9 mouse cellular contexts compared by ENCODE assay signal in the genomic region with DNA sequence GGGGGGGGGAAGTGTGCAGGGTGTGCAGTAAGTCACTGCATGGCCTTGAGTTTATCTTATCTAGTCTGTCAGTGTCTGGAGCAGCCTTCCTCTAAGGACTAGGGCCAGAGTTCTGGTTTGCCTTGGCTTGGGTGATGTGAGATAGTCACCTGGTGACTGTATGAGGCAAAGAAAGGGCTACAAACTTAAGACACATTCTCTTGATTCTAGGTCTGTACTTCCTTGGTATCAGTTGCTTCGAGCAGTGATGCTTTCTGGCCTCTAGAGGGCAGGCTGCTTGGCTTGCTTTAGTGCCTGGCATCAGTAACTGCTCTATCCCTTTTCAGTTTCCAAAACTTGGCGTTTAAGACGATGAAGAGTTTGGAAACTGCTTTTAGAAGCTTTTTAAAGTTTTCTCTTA. TPM values are rescaled to one million over a fixed set of nuclear protein-coding genes. Genes with fewer than 3 reads are reported as not detected.
DNase-seq lines count a peak whose midpoint lies in the region; ATAC-seq and TF ChIP-seq lines count a peak whose summit lies in the region.
"Had no signal": no experiment of that assay in that cellular context is flagged by ENCODE, and none has a peak within 500 bp of the region (broad histone marks: within the 10 kb centered on the region; RNA-seq: fewer than 3 reads in every experiment).

No protein-coding gene starts in this region.

- DNase-seq in forebrain, embryonic 14.5 days (ENCODE audit: low spot score): peak; percentile 76
- no peak for DNase-seq in neural tube, embryonic 10.5 days (ENCODE audit: extremely low spot score, low spot score)
- peak; percentile 56 for DNase-seq in heart, postnatal 4 days
- DNase-seq in lung, embryonic 14.5 days: peak; percentile 83
- DNase-seq in thymus, postnatal 14 days: peak; percentile 68

- no peak overlapping the region for H3K27ac ChIP-seq in forebrain, embryonic 14.5 days (ENCODE audit: low read depth, low read length)
- no peak overlapping the region for H3K27ac ChIP-seq in forebrain, embryonic 12.5 days
- no peak overlapping the region for H3K27ac ChIP-seq in neural tube, embryonic 15.5 days (replicated peaks)
- no peak overlapping the region for H3K27ac ChIP-seq in lung, embryonic 14.5 days (ENCODE audit: low read depth)
- H3K27ac ChIP-seq: neural tube, embryonic 12.5 days had no signal

- H3K27me3 ChIP-seq in forebrain, embryonic 14.5 days (replicated peaks; ENCODE audit: control insufficient read depth, insufficient read depth, low read length): no peaks in the 10 kb centered on the region
- H3K27me3 ChIP-seq in forebrain, embryonic 12.5 days: no peaks in the 10 kb centered on the region
- no peaks in the 10 kb centered on the region for H3K27me3 ChIP-seq in neural tube, embryonic 15.5 days (replicated peaks)
- H3K27me3 ChIP-seq in lung, embryonic 14.5 days (ENCODE audit: insufficient read depth, low read length): no peaks in the 10 kb centered on the region
- H3K27me3 ChIP-seq: neural tube, embryonic 12.5 days had no signal

- no peak overlapping the region for H3K4me2 ChIP-seq in forebrain, embryonic 14.5 days (ENCODE audit: low read length)
- H3K4me2 ChIP-seq in forebrain, embryonic 12.5 days: no peak overlapping the region
- H3K4me2 ChIP-seq in neural tube, embryonic 15.5 days: no peak overlapping the region
- H3K4me2 ChIP-seq in lung, embryonic 14.5 days: no peak overlapping the region
- H3K4me2 ChIP-seq: neural tube, embryonic 12.5 days had no signal

- peak; percentile 86 for TF ChIP-seq CTCF in lung, embryonic 14.5 days (IDR thresholded peaks at IDR 0.05; ENCODE audit: low read depth)

- no peaks in the 10 kb centered on the region for H3K9me3 ChIP-seq in forebrain, embryonic 14.5 days (replicated peaks; ENCODE audit: control insufficient read depth, low read length)
- no peaks in the 10 kb centered on the region for H3K9me3 ChIP-seq in forebrain, embryonic 12.5 days
- no peaks in the 10 kb centered on the region for H3K9me3 ChIP-seq in neural tube, embryonic 15.5 days (replicated peaks)
- peaks cover 6% of the 10 kb centered on the region; the same call in 1 of the 2 replicates for H3K9me3 ChIP-seq in lung, embryonic 14.5 days (ENCODE audit: low read depth, low read length)

- ATAC-seq in forebrain, embryonic 14.5 days: peak; percentile 30; the same call in 1 of the 2 replicates
- ATAC-seq in forebrain, embryonic 12.5 days (ENCODE audit: low FRiP score): no peak
- peak; percentile 17; the same call in 1 of the 2 replicates for ATAC-seq in neural tube, embryonic 15.5 days (ENCODE audit: low FRiP score)
- peak; percentile 83 for ATAC-seq in activated CD4-positive, CD25-positive, alpha-beta regulatory T cell, adult 4 months
- no peak for ATAC-seq in lung, embryonic 14.5 days (ENCODE audit: insufficient read depth)

- 65% methylated on average over 3 of the region's 3 CpGs for WGBS in forebrain, embryonic 14.5 days
- 70% methylated on average over 3 of the region's 3 CpGs for WGBS in forebrain, embryonic 12.5 days
- 66% methylated on average over 3 of the region's 3 CpGs for WGBS in neural tube, embryonic 15.5 days
- 49% methylated on average over 3 of the region's 3 CpGs for WGBS in lung, embryonic 14.5 days

- no peak overlapping the region for H3K9ac ChIP-seq in forebrain, embryonic 14.5 days (ENCODE audit: low read length)
- no peak overlapping the region for H3K9ac ChIP-seq in forebrain, embryonic 12.5 days
- no peak overlapping the region for H3K9ac ChIP-seq in neural tube, embryonic 15.5 days (replicated peaks)
- H3K9ac ChIP-seq in lung, embryonic 14.5 days: no peak overlapping the region
- H3K9ac ChIP-seq: neural tube, embryonic 12.5 days had no signal

- peaks cover 51% of the 10 kb centered on the region for H3K36me3 ChIP-seq in forebrain, embryonic 14.5 days (ENCODE audit: control insufficient read depth, insufficient read depth, low read length)
- H3K36me3 ChIP-seq in forebrain, embryonic 12.5 days (replicated peaks): peaks cover 54% of the 10 kb centered on the region
- peaks cover 14% of the 10 kb centered on the region for H3K36me3 ChIP-seq in neural tube, embryonic 15.5 days
- peaks cover 48% of the 10 kb centered on the region for H3K36me3 ChIP-seq in lung, embryonic 14.5 days (ENCODE audit: insufficient read depth)

- H3K4me3 ChIP-seq in forebrain, embryonic 14.5 days (ENCODE audit: low read depth, low read length): no peak overlapping the region
- H3K4me3 ChIP-seq in forebrain, embryonic 12.5 days (replicated peaks): no peak overlapping the region
- H3K4me3 ChIP-seq in neural tube, embryonic 15.5 days (replicated peaks): no peak overlapping the region
- no peak overlapping the region for H3K4me3 ChIP-seq in lung, embryonic 14.5 days (ENCODE audit: low read depth, low read length)
- H3K4me3 ChIP-seq: neural tube, embryonic 12.5 days had no signal

- peaks cover 15% of the 10 kb centered on the region for H3K4me1 ChIP-seq in forebrain, embryonic 14.5 days (ENCODE audit: control insufficient read depth, insufficient read depth, low read length)
- peaks cover 46% of the 10 kb centered on the region for H3K4me1 ChIP-seq in forebrain, embryonic 12.5 days
- H3K4me1 ChIP-seq in neural tube, embryonic 15.5 days: peaks cover 69% of the 10 kb centered on the region
- H3K4me1 ChIP-seq in lung, embryonic 14.5 days (ENCODE audit: insufficient read depth): peaks cover 8% of the 10 kb centered on the region; the same call in 1 of the 2 replicates

RNA-seq across cellular contexts. Expression of a gene that starts 10.7 kb away (rescaled TPM):
- polyA plus RNA-seq in forebrain, embryonic 14.5 days (2014; fragmentation: Nextera tagmentation; extraction: Ambion mirVana): 29.2 and 36.2 TPM in 2 replicates
- polyA plus RNA-seq in forebrain, embryonic 12.5 days (2016; fragmentation: Nextera tagmentation; extraction: Ambion mirVana): 55.9 and 73.9 TPM in 2 replicates
- 31.1 and 35.7 TPM in 2 replicates for polyA plus RNA-seq in neural tube, embryonic 15.5 days (2015; fragmentation: Nextera tagmentation; extraction: Ambion mirVana)
- 10 to 100 TPM; 23.8 to 33.8 TPM for polyA plus RNA-seq in activated CD4-positive, CD25-positive, alpha-beta regulatory T cell, adult 4 months (2017; shearing (Covaris generic))
- 100 to 1,000 TPM; 207 to 231 TPM for total RNA-seq in heart, postnatal 4 days (2021)
- polyA plus RNA-seq in lung, embryonic 14.5 days (2014; fragmentation: Nextera tagmentation; extraction: Ambion mirVana): 44.7 and 49.3 TPM in 2 replicates

Comparison
In these comparisons a context has a peak if more than half of its experiments do, and no peak if none do; other contexts are left out.
1. ATAC-seq: peak in forebrain, embryonic 14.5 days (single experiment), neural tube, embryonic 15.5 days (single experiment) and activated CD4-positive, CD25-positive, alpha-beta regulatory T cell, adult 4 months (single experiment); none in forebrain, embryonic 12.5 days (single experiment) and lung, embryonic 14.5 days (single experiment).